Mouse (Mus musculus): ENCODE measurements at regions not wholly inside any gene's neighbourhood (a gene's known extent, or its start where the extent isn't known, plus 50 kb on each side); places are given as distances from the start of the nearest gene placed in this dataset.
"Not testable (repeated sequence)": the region's sequence is repeated elsewhere in the genome, so short reads cannot be mapped to it uniquely, and the experiment has no call there.

GRCm38 (mm10) chr3:21697980-21698672, 378.3 kb upstream of the Tbl1xr1 start:
- TF ChIP-seq TCF12 (IDR thresholded peaks at IDR 0.05; ENCODE audit: insufficient read depth, poor library complexity, severe bottlenecking); POLR2A (IDR thresholded peaks at IDR 0.05; ENCODE audit: insufficient read length, low read depth); POLR2AphosphoS2 (IDR thresholded peaks at IDR 0.05; ENCODE audit: insufficient read length, low read depth); MAX (IDR thresholded peaks at IDR 0.05; ENCODE audit: low read depth); MYOD1 (IDR thresholded peaks at IDR 0.05; ENCODE audit: control insufficient read depth in 1 of 3, insufficient read length in 2 of 3, low read depth in 2 of 3); USF1 (IDR thresholded peaks at IDR 0.05; ENCODE audit: low read depth); SRF (IDR thresholded peaks at IDR 0.05; ENCODE audit: control insufficient read depth, insufficient read length, low read depth); E2F4 (IDR thresholded peaks at IDR 0.05; ENCODE audit: insufficient read depth); CEBPB (IDR thresholded peaks at IDR 0.05; ENCODE audit: insufficient read depth, poor library complexity, severe bottlenecking); REST (IDR thresholded peaks at IDR 0.05; ENCODE audit: insufficient read depth, insufficient read length): not testable (repeated sequence)
